Mouse (Mus musculus) megakaryocyte progenitor cell, adult 5-6 weeks (primary cell): ENCODE measurements at regions not wholly inside any gene's neighbourhood (a gene's known extent, or its start where the extent isn't known, plus 50 kb on each side); places are given as distances from the start of the nearest gene placed in this dataset.
A peak's percentile ranks its signal among the peaks of the same experiment; 100 is the strongest.

Experiments
- ATAC-seq: replicated peaks from 2 replicates; pipeline ENCODE4 v1.8.0; 2016; ENCODE audit warnings: mild to moderate bottlenecking, moderate TSS enrichment, inconsistent platforms; ENCODE audit not compliant: poor library complexity

- peak; percentile 96 for ATAC-seq
Observed at GRCm38 (mm10) chr3:14381421-14381992, 99.0 kb upstream of the Slc7a12 start.

- ATAC-seq = no peak
Observed at GRCm38 (mm10) chr3:14390656-14391055, 89.8 kb upstream of the Slc7a12 start.

- no peak for ATAC-seq
Observed at GRCm38 (mm10) chr3:14398676-14399075, 81.8 kb upstream of the Slc7a12 start.

- no peak for ATAC-seq
Observed at GRCm38 (mm10) chr3:14408435-14409125, 71.9 kb upstream of the Slc7a12 start.
